Mouse (Mus musculus): ENCODE data around the gene Dglucy.

Gene Dglucy

GRCm38 (mm10) chr12:100841211-100841792 lies 62.4 kb downstream of the Dglucy start:
- DNase-seq (ENCODE audit: low read depth): peak; percentile 83

- no peak for DNase-seq (ENCODE audit: low read depth)
Measured at GRCm38 (mm10) chr12:100843171-100843570, 64.3 kb downstream of the Dglucy start.

GRCm38 (mm10) chr12:100844546-100844945 lies 65.7 kb downstream of the Dglucy start:
- no peak for DNase-seq (ENCODE audit: low read depth)

- no peak for DNase-seq (ENCODE audit: low read depth)
Measured at GRCm38 (mm10) chr12:100845829-100846228, 67.0 kb downstream of the Dglucy start.

- no peak for DNase-seq (ENCODE audit: low read depth)
Measured at GRCm38 (mm10) chr12:100846566-100846965, 67.7 kb downstream of the Dglucy start.

GRCm38 (mm10) chr12:100847437-100848080 lies 68.7 kb downstream of the Dglucy start:
- no peak for DNase-seq (ENCODE audit: low read depth)

GRCm38 (mm10) chr12:100849421-100850138 lies 70.7 kb downstream of the Dglucy start:
- DNase-seq (ENCODE audit: low read depth): peak; percentile 85

GRCm38 (mm10) chr12:100852370-100852769 lies 73.5 kb downstream of the Dglucy start:
- DNase-seq (ENCODE audit: low read depth): no peak

- DNase-seq (ENCODE audit: low read depth): peak; percentile 59
Measured at GRCm38 (mm10) chr12:100856337-100856736, 77.5 kb downstream of the Dglucy start.

GRCm38 (mm10) chr12:100857791-100858190 lies 78.9 kb downstream of the Dglucy start:
- peak; percentile 39 for DNase-seq (ENCODE audit: low read depth)

GRCm38 (mm10) chr12:100862272-100862671 lies 83.4 kb downstream of the Dglucy start:
- no peak for DNase-seq (ENCODE audit: low read depth)

GRCm38 (mm10) chr12:100862856-100863446 lies 84.1 kb downstream of the Dglucy start:
- DNase-seq (ENCODE audit: low read depth): no peak

GRCm38 (mm10) chr12:100865072-100865471 lies 86.2 kb downstream of the Dglucy start:
- no peak for DNase-seq (ENCODE audit: low read depth)

GRCm38 (mm10) chr12:100865509-100866078 lies 86.7 kb downstream of the Dglucy start:
- DNase-seq (ENCODE audit: low read depth): no peak

GRCm38 (mm10) chr12:100867097-100867496 lies 88.2 kb downstream of the Dglucy start:
- DNase-seq (ENCODE audit: low read depth): no peak

GRCm38 (mm10) chr12:100868049-100868622 lies 89.3 kb downstream of the Dglucy start:
- no peak for DNase-seq (ENCODE audit: low read depth)

- DNase-seq (ENCODE audit: low read depth): no peak
Measured at GRCm38 (mm10) chr12:100871234-100871633, 92.4 kb downstream of the Dglucy start.

- DNase-seq (ENCODE audit: low read depth): no peak
Measured at GRCm38 (mm10) chr12:100871841-100872240, 93.0 kb downstream of the Dglucy start.

- no peak for DNase-seq (ENCODE audit: low read depth)
Measured at GRCm38 (mm10) chr12:100873612-100874011, 94.8 kb downstream of the Dglucy start.

- DNase-seq (ENCODE audit: low read depth): no peak
Measured at GRCm38 (mm10) chr12:100875553-100875952, 96.7 kb downstream of the Dglucy start.

GRCm38 (mm10) chr12:100875960-100876359 lies 97.1 kb downstream of the Dglucy start:
- DNase-seq (ENCODE audit: low read depth): no peak

- DNase-seq (ENCODE audit: low read depth): no peak
Measured at GRCm38 (mm10) chr12:100877936-100878335, 99.1 kb downstream of the Dglucy start.
